Mouse (Mus musculus) thymus, adult 2 months (tissue): ENCODE results near the gene Ftcd. TPM values are rescaled to one million over a fixed set of nuclear protein-coding genes. Genes with fewer than 3 reads are reported as not detected.

ENCODE experiments used
- DNase-seq: peaks from one replicate; pipeline ENCODE4 v3.0.0; 2021
- H3K27ac ChIP-seq: fragments of 200-500 bp; 2 replicates; pipeline ENCODE4 v1.5.1; 2012; ENCODE audit warnings: low read length, control low read depth; ENCODE audit not compliant: control insufficient read depth, insufficient read depth
- H3K27me3 ChIP-seq: fragments of 200-500 bp; 2 replicates; pipeline ENCODE4 v1.6.1; 2012; ENCODE audit warnings: mild to moderate bottlenecking, low read length, moderate library complexity, mixed read lengths; ENCODE audit not compliant: control insufficient read depth, insufficient read depth
- H3K36me3 ChIP-seq: fragments of 200-500 bp; 2 replicates; pipeline ENCODE4 v1.6.1; 2012; ENCODE audit warnings: mild to moderate bottlenecking, low read length, moderate library complexity; ENCODE audit not compliant: control insufficient read depth, insufficient read depth
- H3K4me1 ChIP-seq: fragments of 200-500 bp; replicated peaks from 2 replicates; pipeline ENCODE4 v1.6.1; 2012; ENCODE audit warnings: low read length; ENCODE audit not compliant: control insufficient read depth, insufficient read depth
- H3K4me3 ChIP-seq: fragments of 200-500 bp; 2 replicates; pipeline ENCODE4 v1.5.1; 2012; ENCODE audit warnings: mild to moderate bottlenecking, low read length, control low read depth, moderate library complexity; ENCODE audit not compliant: control insufficient read depth, insufficient read depth
- CTCF ChIP-seq: fragments of 200-500 bp; IDR thresholded peaks from 2 replicates; pipeline ENCODE4 v1.5.1; 2012; ENCODE audit warnings: mild to moderate bottlenecking, control low read depth, low read length, moderate library complexity, borderline replicate concordance; ENCODE audit not compliant: control insufficient read depth, poor library complexity, insufficient read depth; ENCODE audit errors: extremely low read depth
- POLR2A ChIP-seq: fragments of 200-500 bp; IDR thresholded peaks from 2 replicates; pipeline ENCODE4 v1.6.1; 2012; ENCODE audit warnings: mild to moderate bottlenecking, low read length, control low read depth, moderate library complexity; ENCODE audit not compliant: control insufficient read depth, poor library complexity, insufficient read depth; ENCODE audit errors: extremely low read depth
- WGBS: fragments of 180-500 bp; shearing (Covaris S2); methylation state at CpG from one replicate; pipeline ENCODE4 v1.1.7; 2018; 5-methylcytosine and 5-hydroxymethylcytosine counted together
- polyA plus RNA-seq: library from polyadenylated mRNA; depleted of rRNA; stranded (reverse); fragments of >200 nt; gene quantifications from 2 replicates; pipeline ENCODE4 v1.2.3, GENCODE M21; 2012

Gene Ftcd
- polyA plus RNA-seq, 1 experiment = 0.03 TPM

DNA sequence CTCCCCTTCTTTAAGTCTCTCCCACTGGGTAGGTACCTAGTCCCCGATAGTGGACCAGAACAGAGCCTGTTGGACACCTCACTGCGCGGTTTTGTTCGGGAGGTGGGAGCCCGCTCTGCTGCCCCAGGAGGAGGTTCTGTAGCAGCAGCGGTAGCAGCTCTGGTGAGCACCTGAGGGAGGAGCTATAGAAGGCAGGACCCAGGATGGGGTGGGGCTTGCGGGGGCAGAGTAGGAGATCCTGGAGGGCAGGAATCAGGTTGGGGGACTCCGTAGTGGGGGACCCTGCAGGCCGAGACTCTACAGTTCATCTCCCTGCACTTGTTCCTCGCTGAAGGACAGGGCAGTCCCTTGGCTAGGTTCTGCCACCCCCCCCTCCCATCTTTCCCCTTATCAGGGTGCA is 8.7 kb downstream of the Ftcd start:
- WGBS = 26% methylated on average over 10 of the region's 10 CpGs
- H3K27ac ChIP-seq = no peak overlapping the region
- H3K4me3 ChIP-seq = no peak overlapping the region
- no peak for TF ChIP-seq CTCF
- TF ChIP-seq POLR2A = no peak
- no peaks in the 10 kb centered on the region for H3K36me3 ChIP-seq
- no peak for DNase-seq
- no peaks in the 10 kb centered on the region for H3K4me1 ChIP-seq
- no peaks in the 10 kb centered on the region for H3K27me3 ChIP-seq

DNA sequence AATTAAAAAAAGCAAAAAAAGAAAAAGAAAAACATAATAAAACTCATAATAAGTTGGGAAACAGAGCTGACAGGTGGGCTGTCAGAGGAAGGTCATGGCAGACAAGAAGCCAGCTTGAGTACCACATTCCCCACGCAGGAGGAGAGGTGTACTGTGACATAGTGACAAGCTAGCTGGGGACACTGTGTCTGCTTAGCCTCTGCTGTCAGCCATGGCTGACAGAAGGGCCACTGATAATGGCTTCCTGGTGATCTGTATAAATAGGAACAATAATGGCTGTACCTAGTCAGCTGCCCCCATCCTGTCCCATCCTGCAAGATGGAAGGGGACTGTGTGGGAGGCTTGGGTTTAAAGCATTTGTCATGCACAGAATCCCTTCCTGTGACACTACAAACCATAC is 10.7 kb downstream of the Ftcd start:
- H3K4me1 ChIP-seq = no peaks in the 10 kb centered on the region
- H3K27ac ChIP-seq = no peak overlapping the region
- TF ChIP-seq POLR2A (no peak), CTCF (no peak)
- no peaks in the 10 kb centered on the region for H3K36me3 ChIP-seq
- DNase-seq = no peak
- H3K4me3 ChIP-seq = no peak overlapping the region
- H3K27me3 ChIP-seq = no peaks in the 10 kb centered on the region
- WGBS = 61% methylated on average over 1 of the region's 1 CpGs

DNA sequence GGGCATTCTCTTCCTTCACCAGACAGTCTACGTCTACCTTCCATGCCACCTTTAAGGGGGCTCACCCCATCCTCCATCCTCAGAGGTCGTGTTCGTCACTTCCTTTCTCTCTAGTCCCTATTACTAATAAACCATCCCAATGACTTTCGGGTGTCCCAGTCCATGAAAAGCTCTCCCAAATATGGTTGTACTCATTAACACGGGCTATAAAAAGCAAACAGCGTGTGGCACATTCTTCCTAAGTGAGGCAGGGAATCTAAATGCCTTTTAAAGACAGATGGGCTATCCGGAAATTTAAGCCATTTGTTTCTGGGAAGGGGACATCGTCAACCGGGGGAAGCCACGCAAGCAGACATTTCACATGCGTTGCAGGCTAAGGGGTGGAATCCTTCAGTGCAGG is 14.7 kb downstream of the Ftcd start:
- no peak overlapping the region for H3K4me3 ChIP-seq
- no peak for DNase-seq
- no peak for TF ChIP-seq CTCF
- no peaks in the 10 kb centered on the region for H3K4me1 ChIP-seq
- H3K36me3 ChIP-seq = no peaks in the 10 kb centered on the region
- no peak overlapping the region for H3K27ac ChIP-seq
- WGBS = 91% methylated on average over 11 of the region's 11 CpGs
- no peaks in the 10 kb centered on the region for H3K27me3 ChIP-seq

DNA sequence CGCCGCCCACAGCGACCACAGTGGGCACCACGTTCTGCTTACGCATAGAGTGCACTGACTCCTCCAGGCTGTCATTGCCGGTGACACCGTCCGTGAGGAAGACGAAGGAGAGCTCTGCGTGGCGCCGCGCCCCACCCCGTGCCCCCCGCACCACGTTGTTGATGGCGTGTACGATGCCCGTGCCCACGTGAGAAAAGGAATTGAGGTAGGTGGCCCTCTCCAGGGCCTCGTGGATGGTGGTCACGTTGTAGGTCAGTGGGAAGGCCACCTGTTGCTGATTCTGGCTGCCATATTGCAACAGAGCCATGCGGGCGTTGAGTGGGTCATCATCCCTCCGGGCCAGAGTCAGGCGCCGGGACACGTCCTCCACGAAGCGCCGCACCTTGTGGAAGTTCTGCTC is 20.9 kb downstream of the Ftcd start:
- Histone ChIP-seq H3K4me3 (no peak overlapping the region), H3K4me1 (no peaks in the 10 kb centered on the region), H3K27ac (no peak overlapping the region), H3K27me3 (no peaks in the 10 kb centered on the region), H3K36me3 (no peaks in the 10 kb centered on the region)
- TF ChIP-seq CTCF = no peak
- no peak for TF ChIP-seq POLR2A
- 91% methylated on average over 31 of the region's 31 CpGs for WGBS
- no peak for DNase-seq

DNA sequence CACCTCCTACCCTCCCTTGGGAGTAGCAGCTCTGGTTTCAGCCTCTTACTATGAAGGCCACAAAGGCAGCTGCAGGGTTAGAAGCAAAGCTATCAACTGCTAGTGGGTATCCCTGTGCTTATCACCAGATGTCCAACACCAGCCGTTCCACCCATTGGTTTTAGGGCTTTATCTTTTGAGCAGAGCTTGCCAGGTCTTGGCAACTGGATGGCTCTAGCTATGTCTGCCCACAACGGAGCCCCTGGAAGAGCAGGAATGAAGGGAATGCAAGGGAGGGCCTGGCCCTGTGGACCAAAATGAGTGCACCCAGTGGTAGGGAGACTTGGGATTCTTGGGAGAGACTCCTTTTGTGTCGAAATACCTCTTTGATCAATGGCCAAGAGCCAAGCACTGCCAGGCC is 27.2 kb downstream of the Ftcd start:
- 85% methylated on average over 3 of the region's 3 CpGs for WGBS
- no peaks in the 10 kb centered on the region for H3K36me3 ChIP-seq

DNA sequence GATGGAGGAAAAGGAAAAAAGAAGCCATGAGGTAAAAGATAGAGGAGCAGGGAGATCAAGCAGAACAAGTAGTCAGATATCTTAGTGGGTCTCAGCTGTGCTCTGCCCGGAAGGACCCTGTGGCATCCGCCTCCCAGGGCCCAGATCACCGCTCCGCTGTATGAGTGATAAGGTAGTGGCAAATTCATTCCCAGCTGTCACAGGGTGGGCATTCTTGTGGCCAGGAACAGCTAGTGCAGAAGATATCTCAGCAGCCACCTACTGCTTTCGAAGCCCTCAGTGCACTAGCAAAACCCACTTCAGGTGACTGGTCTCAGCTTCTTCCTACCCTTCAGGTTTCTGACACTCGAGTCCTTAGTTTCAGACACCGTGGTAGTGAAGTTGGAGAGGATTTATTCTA is 37.0 kb downstream of the Ftcd start:
- H3K27me3 ChIP-seq = no peaks in the 10 kb centered on the region
- no peak overlapping the region for H3K27ac ChIP-seq
- no peaks in the 10 kb centered on the region for H3K4me1 ChIP-seq
- WGBS = 91% methylated on average over 7 of the region's 7 CpGs
- H3K4me3 ChIP-seq = no peak overlapping the region
- TF ChIP-seq CTCF (no peak), POLR2A (no peak)
- no peaks in the 10 kb centered on the region for H3K36me3 ChIP-seq
- DNase-seq = no peak

More for the DNA sequence above, 27.2 kb downstream of the Ftcd start:
- Histone ChIP-seq H3K27ac (no peak overlapping the region), H3K4me1 (no peaks in the 10 kb centered on the region), H3K4me3 (no peak overlapping the region), H3K27me3 (no peaks in the 10 kb centered on the region)
- TF ChIP-seq POLR2A (no peak), CTCF (no peak)
- DNase-seq = no peak

DNA sequence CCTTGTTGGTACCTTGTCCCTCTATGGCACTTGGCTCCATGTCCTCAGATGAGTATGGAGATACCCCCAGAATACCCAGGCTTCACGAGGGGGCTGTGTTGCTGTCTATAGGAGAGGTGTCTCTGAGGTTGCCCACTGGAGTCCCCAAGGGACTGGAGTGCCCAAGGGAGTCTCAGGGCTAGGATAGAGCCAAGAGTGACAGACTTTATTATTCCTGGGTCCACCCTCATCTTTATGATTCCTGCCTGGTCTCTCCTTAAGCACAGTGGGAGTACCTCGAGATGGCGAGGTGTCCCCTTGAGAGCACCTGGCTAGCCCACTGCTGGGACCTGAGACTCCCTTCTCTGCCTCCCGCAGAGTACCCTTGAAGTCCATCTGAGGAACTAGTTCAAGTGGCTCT is 47.0 kb downstream of the Ftcd start:
- TF ChIP-seq POLR2A (no peak), CTCF (no peak)
- DNase-seq = no peak
- Histone ChIP-seq H3K27me3 (no peaks in the 10 kb centered on the region), H3K36me3 (no peaks in the 10 kb centered on the region), H3K27ac (no peak overlapping the region), H3K4me3 (no peak overlapping the region), H3K4me1 (peaks cover 8% of the 10 kb centered on the region)
- 88% methylated on average over 4 of the region's 4 CpGs for WGBS
